Mouse (Mus musculus) intestine, embryonic 14.5 days (tissue): Measurements from ENCODE around the gene Rabgap1. TPM values are rescaled to one million over a fixed set of nuclear protein-coding genes. Genes with fewer than 3 reads are reported as not detected.

Experiments
- ATAC-seq: fragments of 200-750 bp; cut with Nextera tagmentation; replicated peaks from 2 replicates; pipeline ENCODE4 v1.8.0; 2017; ENCODE audit warnings: low read depth, moderate number of reproducible peaks, moderate TSS enrichment, moderate library complexity; ENCODE audit not compliant: low FRiP score, low TSS enrichment
- DNase-seq: peaks from one replicate; pipeline ENCODE4 v3.0.0-alpha.2; 2018; ENCODE audit warnings: low spot score
- H3K27ac ChIP-seq: fragments of 300-500 bp; sonication (generic); 2 replicates; pipeline ENCODE4 v1.5.1; 2014; ENCODE audit warnings: low read depth, mild to moderate bottlenecking, control low read depth
- H3K27me3 ChIP-seq: fragments of 300-500 bp; sonication (generic); replicated peaks from 2 replicates; pipeline ENCODE4 v1.6.1; 2014; ENCODE audit warnings: low read length, control low read depth; ENCODE audit not compliant: control insufficient read depth, insufficient read depth
- H3K36me3 ChIP-seq: fragments of 300-500 bp; sonication (generic); 2 replicates; pipeline ENCODE4 v1.6.1; 2014; ENCODE audit warnings: low read length, control low read depth; ENCODE audit not compliant: control insufficient read depth, insufficient read depth
- H3K4me1 ChIP-seq: fragments of 300-500 bp; sonication (generic); replicated peaks from 2 replicates; pipeline ENCODE4 v1.6.1; 2014; ENCODE audit warnings: low read length, control low read depth, mixed read lengths; ENCODE audit not compliant: control insufficient read depth, insufficient read depth
- H3K4me2 ChIP-seq: fragments of 300-500 bp; sonication (generic); 2 replicates; pipeline ENCODE4 v1.6.1; 2014; ENCODE audit warnings: low read length
- H3K4me3 ChIP-seq: fragments of 300-500 bp; sonication (generic); 2 replicates; pipeline ENCODE4 v1.5.1; 2014; ENCODE audit warnings: low read depth, low read length, control low read depth, mixed read lengths
- H3K9ac ChIP-seq: fragments of 300-500 bp; sonication (generic); 2 replicates; pipeline ENCODE4 v1.6.1; 2014; ENCODE audit warnings: mild to moderate bottlenecking, low read length
- H3K9me3 ChIP-seq: fragments of 300-500 bp; sonication (generic); 2 replicates; pipeline ENCODE4 v1.6.1; 2016; ENCODE audit warnings: low read length, control low read depth; ENCODE audit not compliant: control insufficient read depth
- WGBS: fragments of 180-500 bp; shearing (Covaris S2); extraction: QIAGEN DNeasy Blood & Tissue Kit; methylation state at CpG from one replicate; pipeline ENCODE4 v1.1.7; 2014; 5-methylcytosine and 5-hydroxymethylcytosine counted together
- polyA plus RNA-seq: library from polyadenylated mRNA; unstranded; fragments of >200 nt; fragmentation: Nextera tagmentation; extraction: Ambion mirVana; gene quantifications from 2 replicates; pipeline ENCODE4 v1.2.1, GENCODE M21; 2014

Gene Rabgap1
- 42.5 and 44.6 TPM in 2 replicates for polyA plus RNA-seq

- under 1% methylated on average over 51 of the region's 51 CpGs for WGBS
- H3K9me3 ChIP-seq, result no peaks in the 10 kb centered on the region
These were observed at the start of gene Rabgap1, which contains the start of the genes Zbtb26 and Zbtb6 for GRCm38 (mm10) chr2:37442611-37443591. Rabgap1 (plus strand) TSS chr2:37443279. Zbtb26 (minus strand) TSS chr2:37443135. Zbtb6 (minus strand) TSS chr2:37443171.

GRCm38 (mm10) chr2:37395539-37395938, 47.5 kb upstream of the Rabgap1 start:
- H3K4me2 ChIP-seq, result no peak overlapping the region
- peaks cover 55% of the 10 kb centered on the region for H3K36me3 ChIP-seq
- no peaks in the 10 kb centered on the region for H3K27me3 ChIP-seq
- H3K4me1 ChIP-seq, result no peaks in the 10 kb centered on the region
- H3K27ac ChIP-seq, result no peak overlapping the region
- no peak for DNase-seq
- ATAC-seq, result no peak
- no peaks in the 10 kb centered on the region for H3K9me3 ChIP-seq
- 67% methylated on average over 1 of the region's 1 CpGs for WGBS
- H3K9ac ChIP-seq, result no peak overlapping the region
- no peak overlapping the region for H3K4me3 ChIP-seq

More at GRCm38 (mm10) chr2:37442611-37443591, at the start of gene Rabgap1, which contains the start of the genes Zbtb26 and Zbtb6:
- 0 out of 2 replicates have a peak, but pooled peaks cover 4% of the 10 kb centered on the region for H3K36me3 ChIP-seq
- no peaks in the 10 kb centered on the region for H3K27me3 ChIP-seq
- peak within 1 kb of the TSS; percentile 90 for H3K9ac ChIP-seq
- H3K4me3 ChIP-seq, result peak within 1 kb of the TSS; percentile 92
- peak within 1 kb of the TSS; percentile 86 for H3K27ac ChIP-seq
- ATAC-seq (peak; percentile 99), DNase-seq (peak; percentile 96)
- H3K4me2 ChIP-seq, result peak within 1 kb of the TSS; percentile 91
- H3K4me1 ChIP-seq, result peaks cover 9% of the 10 kb centered on the region; the same call in 1 of the 2 replicates

- Histone ChIP-seq H3K4me3 (peak overlapping the region; percentile 70), H3K27ac (peak overlapping the region; percentile 94), H3K4me2 (peak overlapping the region; percentile 87), H3K9ac (peak overlapping the region; percentile 97), H3K36me3 (peaks cover 5% of the 10 kb centered on the region; the same call in 1 of the 2 replicates), H3K4me1 (peaks cover 8% of the 10 kb centered on the region; the same call in 1 of the 2 replicates), H3K9me3 (no peaks in the 10 kb centered on the region), H3K27me3 (no peaks in the 10 kb centered on the region)
- ATAC-seq (no peak), DNase-seq (no peak)
- WGBS, result 4% methylated on average over 3 of the region's 3 CpGs
These were observed 21.2 kb upstream of the Rabgap1 start for GRCm38 (mm10) chr2:37421903-37422302.

- peak; percentile 99 for ATAC-seq
- Histone ChIP-seq H3K9ac (peak within 1 kb of the TSS; percentile 97), H3K4me3 (peak within 1 kb of the TSS; percentile 70), H3K27ac (peak within 1 kb of the TSS; percentile 94), H3K27me3 (no peaks in the 10 kb centered on the region), H3K4me2 (peak within 1 kb of the TSS; percentile 87), H3K9me3 (no peaks in the 10 kb centered on the region), H3K4me1 (peaks cover 8% of the 10 kb centered on the region; the same call in 1 of the 2 replicates), H3K36me3 (peaks cover 12% of the 10 kb centered on the region; the same call in 1 of the 2 replicates)
- WGBS, result under 1% methylated on average over 58 of the region's 75 CpGs
- DNase-seq, result peak; percentile 95
These were observed 20.5 kb upstream of the Rabgap1 start, which contains the start of gene Rc3h2 for GRCm38 (mm10) chr2:37422306-37423304. Rc3h2 (minus strand) TSS chr2:37422903.

- no peak overlapping the region for H3K4me3 ChIP-seq
These were observed 19.4 kb upstream of the Rabgap1 start for GRCm38 (mm10) chr2:37423671-37424070.

GRCm38 (mm10) chr2:37430593-37431464, 12.2 kb upstream of the Rabgap1 start:
- Histone ChIP-seq H3K4me2 (peak overlapping the region; percentile 92), H3K4me3 (peak overlapping the region; percentile 88), H3K4me1 (peaks cover 11% of the 10 kb centered on the region), H3K9ac (peak overlapping the region; percentile 83), H3K9me3 (no peaks in the 10 kb centered on the region), H3K27ac (peak overlapping the region; percentile 94), H3K27me3 (no peaks in the 10 kb centered on the region), H3K36me3 (peaks cover 39% of the 10 kb centered on the region)
- ATAC-seq, result peak; percentile 95
- peak; percentile 91 for DNase-seq
- WGBS, result under 1% methylated on average over 38 of the region's 38 CpGs

More at GRCm38 (mm10) chr2:37423671-37424070, 19.4 kb upstream of the Rabgap1 start:
- H3K4me1 ChIP-seq, result peaks cover 8% of the 10 kb centered on the region; the same call in 1 of the 2 replicates
- H3K27ac ChIP-seq, result no peak overlapping the region
- no peak overlapping the region for H3K4me2 ChIP-seq
- H3K9ac ChIP-seq, result no peak overlapping the region
- 67% methylated on average over 3 of the region's 3 CpGs for WGBS
- ATAC-seq, result no peak
- H3K9me3 ChIP-seq, result no peaks in the 10 kb centered on the region
- no peaks in the 10 kb centered on the region for H3K27me3 ChIP-seq
- DNase-seq, result no peak
- peaks cover 19% of the 10 kb centered on the region for H3K36me3 ChIP-seq

GRCm38 (mm10) chr2:37431609-37432008, 11.5 kb upstream of the Rabgap1 start:
- Histone ChIP-seq H3K27ac (peak overlapping the region; percentile 94), H3K9me3 (no peaks in the 10 kb centered on the region), H3K9ac (peak overlapping the region; percentile 83), H3K4me1 (peaks cover 11% of the 10 kb centered on the region), H3K4me2 (peak overlapping the region; percentile 92), H3K4me3 (peak overlapping the region; percentile 88), H3K27me3 (no peaks in the 10 kb centered on the region), H3K36me3 (peaks cover 47% of the 10 kb centered on the region)
- ATAC-seq (peak; percentile 24; the same call in 1 of the 2 replicates), DNase-seq (no peak)
- 27% methylated on average over 7 of the region's 7 CpGs for WGBS
